Mouse (Mus musculus): ENCODE measurements at regions not wholly inside any gene's neighbourhood (a gene's known extent, or its start where the extent isn't known, plus 50 kb on each side); places are given as distances from the start of the nearest gene placed in this dataset.

GRCm38 (mm10) chr17:43172657-43173165 lies 97.4 kb upstream of the Adgrf1 start:
- no peak for TF ChIP-seq POLR2A (IDR thresholded peaks at IDR 0.05; ENCODE audit: insufficient read depth, low read length)
- TF ChIP-seq CTCF (IDR thresholded peaks at IDR 0.05; ENCODE audit: low read depth, low read length): no peak
- no peak for TF ChIP-seq EP300 (IDR thresholded peaks at IDR 0.05; ENCODE audit: insufficient read depth, low read depth, low read length)
